Mouse (Mus musculus): ENCODE results near the gene Lpp. TPM values are rescaled to one million over a fixed set of nuclear protein-coding genes. Genes with fewer than 3 reads are reported as not detected.

Lpp gene
- polyA plus RNA-seq, 1 experiment from 2014 or later, result 23.3 TPM

- no peaks in the 10 kb centered on the region for H3K27me3 ChIP-seq (ENCODE audit: control insufficient read depth, insufficient read depth, low read length)
- no peaks in the 10 kb centered on the region for H3K9me3 ChIP-seq (replicated peaks; ENCODE audit: control insufficient read depth, low read length)
- no peaks in the 10 kb centered on the region for H3K36me3 ChIP-seq (replicated peaks; ENCODE audit: control insufficient read depth, insufficient read depth, low read depth, low read length)
- ATAC-seq (replicated peaks; ENCODE audit: insufficient number of reproducible peaks, low FRiP score, low TSS enrichment, low read depth), result no peak
- H3K4me1 ChIP-seq (ENCODE audit: control insufficient read depth, insufficient read depth, low read length), result no peaks in the 10 kb centered on the region
- H3K4me2 ChIP-seq (ENCODE audit: low read depth, low read length), result no peak overlapping the region
- DNase-seq (ENCODE audit: low spot score), result no peak
- no peak overlapping the region for H3K4me3 ChIP-seq (ENCODE audit: low read depth, low read length)
- WGBS, result 90% methylated on average over 2 of the region's 2 CpGs
- no peak overlapping the region for H3K9ac ChIP-seq (replicated peaks; ENCODE audit: low read length)
- no peak overlapping the region for H3K27ac ChIP-seq (replicated peaks; ENCODE audit: low read depth, low read length)
These were observed 138.4 kb downstream of the Lpp start for GRCm38 (mm10) chr16:24531681-24532080.

- 83% methylated on average over 6 of the region's 6 CpGs for WGBS
- no peaks in the 10 kb centered on the region for H3K9me3 ChIP-seq (replicated peaks; ENCODE audit: control insufficient read depth, low read length)
- H3K27me3 ChIP-seq (ENCODE audit: control insufficient read depth, insufficient read depth, low read length), result no peaks in the 10 kb centered on the region
- no peaks in the 10 kb centered on the region for H3K36me3 ChIP-seq (replicated peaks; ENCODE audit: control insufficient read depth, insufficient read depth, low read depth, low read length)
- H3K27ac ChIP-seq (replicated peaks; ENCODE audit: low read depth, low read length), result no peak overlapping the region
- H3K4me2 ChIP-seq (ENCODE audit: low read depth, low read length), result no peak overlapping the region
- DNase-seq (ENCODE audit: low spot score), result no peak
- H3K9ac ChIP-seq (replicated peaks; ENCODE audit: low read length), result no peak overlapping the region
- no peak for ATAC-seq (replicated peaks; ENCODE audit: insufficient number of reproducible peaks, low FRiP score, low TSS enrichment, low read depth)
- no peaks in the 10 kb centered on the region for H3K4me1 ChIP-seq (ENCODE audit: control insufficient read depth, insufficient read depth, low read length)
- no peak overlapping the region for H3K4me3 ChIP-seq (ENCODE audit: low read depth, low read length)
These were observed 141.9 kb downstream of the Lpp start for GRCm38 (mm10) chr16:24535221-24535620.

GRCm38 (mm10) chr16:24536261-24536660 lies 143.0 kb downstream of the Lpp start:
- no peaks in the 10 kb centered on the region for H3K9me3 ChIP-seq (replicated peaks; ENCODE audit: control insufficient read depth, low read length)
- no peak overlapping the region for H3K4me2 ChIP-seq (ENCODE audit: low read depth, low read length)
- DNase-seq (ENCODE audit: low spot score), result no peak
- no peaks in the 10 kb centered on the region for H3K36me3 ChIP-seq (replicated peaks; ENCODE audit: control insufficient read depth, insufficient read depth, low read depth, low read length)
- no peaks in the 10 kb centered on the region for H3K4me1 ChIP-seq (ENCODE audit: control insufficient read depth, insufficient read depth, low read length)
- H3K4me3 ChIP-seq (ENCODE audit: low read depth, low read length), result no peak overlapping the region
- H3K27ac ChIP-seq (replicated peaks; ENCODE audit: low read depth, low read length), result no peak overlapping the region
- H3K9ac ChIP-seq (replicated peaks; ENCODE audit: low read length), result no peak overlapping the region
- ATAC-seq (replicated peaks; ENCODE audit: insufficient number of reproducible peaks, low FRiP score, low TSS enrichment, low read depth), result no peak
- 78% methylated on average over 7 of the region's 7 CpGs for WGBS
- no peaks in the 10 kb centered on the region for H3K27me3 ChIP-seq (ENCODE audit: control insufficient read depth, insufficient read depth, low read length)

- no peaks in the 10 kb centered on the region for H3K36me3 ChIP-seq (replicated peaks; ENCODE audit: control insufficient read depth, insufficient read depth, low read depth, low read length)
- no peak overlapping the region for H3K9ac ChIP-seq (replicated peaks; ENCODE audit: low read length)
- H3K4me3 ChIP-seq (ENCODE audit: low read depth, low read length), result no peak overlapping the region
- no peak overlapping the region for H3K27ac ChIP-seq (replicated peaks; ENCODE audit: low read depth, low read length)
- no peaks in the 10 kb centered on the region for H3K4me1 ChIP-seq (ENCODE audit: control insufficient read depth, insufficient read depth, low read length)
- no peaks in the 10 kb centered on the region for H3K9me3 ChIP-seq (replicated peaks; ENCODE audit: control insufficient read depth, low read length)
- ATAC-seq (replicated peaks; ENCODE audit: insufficient number of reproducible peaks, low FRiP score, low TSS enrichment, low read depth) (no peak), DNase-seq (ENCODE audit: low spot score) (no peak)
- no peaks in the 10 kb centered on the region for H3K27me3 ChIP-seq (ENCODE audit: control insufficient read depth, insufficient read depth, low read length)
- no peak overlapping the region for H3K4me2 ChIP-seq (ENCODE audit: low read depth, low read length)
- WGBS, result 81% methylated on average over 4 of the region's 4 CpGs
These were observed 145.7 kb downstream of the Lpp start for GRCm38 (mm10) chr16:24539003-24539402.

- Histone ChIP-seq H3K9ac (replicated peaks; ENCODE audit: low read length) (no peak overlapping the region), H3K36me3 (replicated peaks; ENCODE audit: control insufficient read depth, insufficient read depth, low read depth, low read length) (no peaks in the 10 kb centered on the region), H3K4me3 (ENCODE audit: low read depth, low read length) (no peak overlapping the region), H3K27me3 (ENCODE audit: control insufficient read depth, insufficient read depth, low read length) (no peaks in the 10 kb centered on the region), H3K27ac (replicated peaks; ENCODE audit: low read depth, low read length) (no peak overlapping the region), H3K4me2 (ENCODE audit: low read depth, low read length) (no peak overlapping the region), H3K9me3 (replicated peaks; ENCODE audit: control insufficient read depth, low read length) (no peaks in the 10 kb centered on the region), H3K4me1 (ENCODE audit: control insufficient read depth, insufficient read depth, low read length) (no peaks in the 10 kb centered on the region)
- whole genome bisulfite sequencing, result 89% methylated on average over 7 of the region's 7 CpGs
- no peak for ATAC-seq (replicated peaks; ENCODE audit: insufficient number of reproducible peaks, low FRiP score, low TSS enrichment, low read depth)
- DNase-seq (ENCODE audit: low spot score), result no peak
These were observed 149.6 kb downstream of the Lpp start for GRCm38 (mm10) chr16:24542864-24543263.

GRCm38 (mm10) chr16:24545366-24545765 lies 152.1 kb downstream of the Lpp start:
- Histone ChIP-seq H3K4me2 (ENCODE audit: low read depth, low read length) (no peak overlapping the region), H3K4me1 (ENCODE audit: control insufficient read depth, insufficient read depth, low read length) (no peaks in the 10 kb centered on the region), H3K27me3 (ENCODE audit: control insufficient read depth, insufficient read depth, low read length) (no peaks in the 10 kb centered on the region), H3K9ac (replicated peaks; ENCODE audit: low read length) (no peak overlapping the region), H3K36me3 (replicated peaks; ENCODE audit: control insufficient read depth, insufficient read depth, low read depth, low read length) (no peaks in the 10 kb centered on the region), H3K27ac (replicated peaks; ENCODE audit: low read depth, low read length) (no peak overlapping the region), H3K9me3 (replicated peaks; ENCODE audit: control insufficient read depth, low read length) (no peaks in the 10 kb centered on the region), H3K4me3 (ENCODE audit: low read depth, low read length) (no peak overlapping the region)
- WGBS, result 92% methylated on average over 5 of the region's 5 CpGs
- ATAC-seq (replicated peaks; ENCODE audit: insufficient number of reproducible peaks, low FRiP score, low TSS enrichment, low read depth), result no peak
- no peak for DNase-seq (ENCODE audit: low spot score)

- ATAC-seq (replicated peaks; ENCODE audit: insufficient number of reproducible peaks, low FRiP score, low TSS enrichment, low read depth) (no peak), DNase-seq (ENCODE audit: low spot score) (no peak)
- Histone ChIP-seq H3K9ac (replicated peaks; ENCODE audit: low read length) (no peak overlapping the region), H3K4me3 (ENCODE audit: low read depth, low read length) (no peak overlapping the region), H3K9me3 (replicated peaks; ENCODE audit: control insufficient read depth, low read length) (no peaks in the 10 kb centered on the region), H3K27me3 (ENCODE audit: control insufficient read depth, insufficient read depth, low read length) (no peaks in the 10 kb centered on the region), H3K36me3 (replicated peaks; ENCODE audit: control insufficient read depth, insufficient read depth, low read depth, low read length) (no peaks in the 10 kb centered on the region), H3K27ac (replicated peaks; ENCODE audit: low read depth, low read length) (no peak overlapping the region), H3K4me2 (ENCODE audit: low read depth, low read length) (no peak overlapping the region), H3K4me1 (ENCODE audit: control insufficient read depth, insufficient read depth, low read length) (no peaks in the 10 kb centered on the region)
- WGBS, result 87% methylated on average over 4 of the region's 4 CpGs
These were observed 165.2 kb downstream of the Lpp start for GRCm38 (mm10) chr16:24558458-24558857.

- WGBS, result 85% methylated on average over 4 of the region's 4 CpGs
- H3K4me3 ChIP-seq (ENCODE audit: low read depth, low read length), result no peak overlapping the region
- DNase-seq (ENCODE audit: low spot score) (no peak), ATAC-seq (replicated peaks; ENCODE audit: insufficient number of reproducible peaks, low FRiP score, low TSS enrichment, low read depth) (no peak)
- no peak overlapping the region for H3K27ac ChIP-seq (replicated peaks; ENCODE audit: low read depth, low read length)
- no peaks in the 10 kb centered on the region for H3K9me3 ChIP-seq (replicated peaks; ENCODE audit: control insufficient read depth, low read length)
- no peaks in the 10 kb centered on the region for H3K36me3 ChIP-seq (replicated peaks; ENCODE audit: control insufficient read depth, insufficient read depth, low read depth, low read length)
- no peak overlapping the region for H3K9ac ChIP-seq (replicated peaks; ENCODE audit: low read length)
- H3K27me3 ChIP-seq (ENCODE audit: control insufficient read depth, insufficient read depth, low read length), result no peaks in the 10 kb centered on the region
- H3K4me1 ChIP-seq (ENCODE audit: control insufficient read depth, insufficient read depth, low read length), result no peaks in the 10 kb centered on the region
- no peak overlapping the region for H3K4me2 ChIP-seq (ENCODE audit: low read depth, low read length)
These were observed 166.5 kb downstream of the Lpp start for GRCm38 (mm10) chr16:24559811-24560210.
